Mouse (Mus musculus): Measurements from ENCODE around the gene Gps2.

DNA sequence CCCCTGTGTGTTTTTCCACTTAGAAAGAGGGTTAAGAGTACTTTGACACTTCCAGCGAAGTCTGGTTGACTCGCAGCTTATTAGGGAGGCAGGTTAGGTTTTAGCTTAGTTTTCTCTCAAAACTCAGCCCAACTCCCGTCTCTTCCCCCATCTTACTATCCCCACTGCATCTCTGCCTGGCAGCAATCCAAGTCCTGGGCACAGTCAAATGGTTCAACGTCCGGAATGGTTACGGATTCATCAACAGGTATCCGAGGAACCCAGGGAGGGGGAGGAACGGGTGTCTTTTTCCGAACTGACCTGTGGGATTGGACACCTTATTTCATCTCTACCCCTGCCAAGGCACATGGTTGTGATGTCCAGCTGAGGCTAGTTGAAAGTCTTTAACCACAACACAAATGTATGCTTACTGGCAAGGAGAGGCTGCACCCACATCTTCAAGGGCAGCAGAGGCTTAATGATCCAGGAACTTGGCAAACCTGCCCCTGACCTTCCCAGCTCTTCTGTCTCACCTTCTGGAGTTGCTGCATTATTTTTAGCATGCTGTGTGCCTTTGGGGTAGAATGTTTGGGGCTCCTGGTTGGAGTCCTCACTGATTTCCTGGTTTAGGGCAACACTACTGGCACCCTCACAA is 23.1 kb downstream of the Gps2 start:
- TF ChIP-seq CTCF (IDR thresholded peaks at IDR 0.05; ENCODE audit: low read depth) (no peak), EP300 (IDR thresholded peaks at IDR 0.05; ENCODE audit: low read depth) (no peak)
